In the genomic region with DNA sequence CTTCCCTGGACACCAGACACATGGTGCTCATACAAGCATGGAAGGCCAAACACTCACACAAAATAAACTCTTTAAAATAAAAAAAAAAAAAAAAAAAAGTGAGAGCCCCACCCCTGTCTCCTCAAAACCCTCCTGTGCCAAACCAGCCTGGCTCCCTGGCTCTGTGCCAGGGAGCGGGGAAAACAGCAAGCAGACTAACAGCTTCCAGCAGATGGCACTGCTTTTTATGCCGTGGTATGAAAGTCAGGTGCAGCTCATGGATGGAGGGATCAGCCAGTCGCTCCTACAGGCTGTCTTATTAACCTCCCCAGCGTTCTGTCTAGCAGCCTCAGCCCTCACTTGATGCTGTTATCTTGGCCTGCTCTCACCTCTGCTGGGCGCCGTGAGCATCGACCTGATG, we compare ENCODE assay signal across 10 mouse cellular contexts. TPM values are rescaled to one million over a fixed set of nuclear protein-coding genes. Genes with fewer than 3 reads are reported as not detected.
A peak's percentile ranks its signal among the peaks of the same experiment; 100 is the strongest.
DNase-seq lines count a peak whose midpoint lies in the region; ATAC-seq and TF ChIP-seq lines count a peak whose summit lies in the region.
"Had no signal": no experiment of that assay in that cellular context is flagged by ENCODE, and none has a peak within 500 bp of the region (broad histone marks: within the 10 kb centered on the region; RNA-seq: fewer than 3 reads in every experiment).

No protein-coding gene starts in this region.

- H3K79me2 ChIP-seq in liver, adult 2 months (ENCODE audit: control insufficient read depth, insufficient read depth, low read length) = peaks cover 9% of the 10 kb centered on the region; the same call in 1 of the 2 replicates

- H3K4me3 ChIP-seq in liver, adult 2 months (ENCODE audit: insufficient read depth, low read depth, low read length) = no peak overlapping the region
- no peak overlapping the region for H3K4me3 ChIP-seq in liver, embryonic 11.5 days (ENCODE audit: low read depth, low read length)
- no peak overlapping the region for H3K4me3 ChIP-seq in lung, embryonic 14.5 days (ENCODE audit: low read depth, low read length)
- H3K4me3 ChIP-seq: embryonic facial prominence, embryonic 13.5 days; neural tube, embryonic 12.5 days had no signal

- no peak overlapping the region for H3K4me2 ChIP-seq in liver, embryonic 11.5 days
- no peak overlapping the region for H3K4me2 ChIP-seq in lung, embryonic 14.5 days
- H3K4me2 ChIP-seq: embryonic facial prominence, embryonic 13.5 days; neural tube, embryonic 12.5 days had no signal

- H3K27ac ChIP-seq in liver, adult 2 months (replicated peaks; ENCODE audit: insufficient read depth, low read depth, low read length) = no peak overlapping the region
- H3K27ac ChIP-seq in liver, embryonic 11.5 days (ENCODE audit: low read depth, low read length) = no peak overlapping the region
- no peak overlapping the region for H3K27ac ChIP-seq in lung, embryonic 14.5 days (ENCODE audit: low read depth)
- H3K27ac ChIP-seq: embryonic facial prominence, embryonic 13.5 days; neural tube, embryonic 12.5 days had no signal

- no peak for ATAC-seq in liver, embryonic 11.5 days (replicated peaks; ENCODE audit: low FRiP score)
- ATAC-seq in lung, embryonic 14.5 days (ENCODE audit: insufficient read depth) = no peak

- peaks cover 5% of the 10 kb centered on the region; the same call in 1 of the 2 replicates for H3K4me1 ChIP-seq in liver, adult 2 months (ENCODE audit: control insufficient read depth, insufficient read depth, low read length)
- 0 out of 2 replicates have a peak, but pooled peaks cover 8% of the 10 kb centered on the region for H3K4me1 ChIP-seq in liver, embryonic 11.5 days (replicated peaks; ENCODE audit: control insufficient read depth, insufficient read depth, low read length)
- no peaks in the 10 kb centered on the region for H3K4me1 ChIP-seq in lung, embryonic 14.5 days (ENCODE audit: insufficient read depth)

- WGBS in liver, adult 2 months = 48% methylated on average over 7 of the region's 7 CpGs
- 81% methylated on average over 7 of the region's 7 CpGs for WGBS in liver, embryonic 11.5 days
- WGBS in lung, embryonic 14.5 days = 63% methylated on average over 7 of the region's 7 CpGs

- TF ChIP-seq POLR2A in liver, adult 2 months (IDR thresholded peaks at IDR 0.05; ENCODE audit: extremely low read depth, insufficient read depth, low read length) = no peak

- no peaks in the 10 kb centered on the region for H3K27me3 ChIP-seq in liver, adult 2 months (ENCODE audit: control insufficient read depth, insufficient read depth, low read length)
- H3K27me3 ChIP-seq in liver, embryonic 11.5 days (replicated peaks; ENCODE audit: control insufficient read depth, insufficient read depth, low read length) = no peaks in the 10 kb centered on the region
- no peaks in the 10 kb centered on the region for H3K27me3 ChIP-seq in lung, embryonic 14.5 days (ENCODE audit: insufficient read depth, low read length)
- H3K27me3 ChIP-seq: embryonic facial prominence, embryonic 13.5 days; neural tube, embryonic 12.5 days had no signal

- H3K9ac ChIP-seq in liver, adult 2 months (ENCODE audit: low read depth, low read length) = no peak overlapping the region
- no peak overlapping the region for H3K9ac ChIP-seq in liver, embryonic 11.5 days (ENCODE audit: low read depth, low read length)
- H3K9ac ChIP-seq in lung, embryonic 14.5 days = no peak overlapping the region
- H3K9ac ChIP-seq: embryonic facial prominence, embryonic 13.5 days; neural tube, embryonic 12.5 days had no signal

- DNase-seq in adrenal gland, adult (ENCODE audit: inconsistent age in 2 of 2, low spot score in 1 of 2) = peak; percentile 56 to 78
- no peak for DNase-seq in adrenal gland, adult 18-20 months (ENCODE audit: low spot score in 2 of 2)
- peak; percentile 57 for DNase-seq in liver, adult 2 months (ENCODE audit: extremely low read depth, low read depth, low spot score)
- DNase-seq in liver, embryonic 11.5 days (ENCODE audit: low spot score) = no peak
- DNase-seq in cerebellum, adult 9-10 months = peak; percentile 72
- DNase-seq in lung, embryonic 14.5 days = peak; percentile 80
- no peak for DNase-seq in spleen, postnatal 36 days (ENCODE audit: low spot score in 2 of 2)
- no peak for DNase-seq in urinary bladder, postnatal 10 days (ENCODE audit: low spot score)

- no peaks in the 10 kb centered on the region for H3K9me3 ChIP-seq in liver, embryonic 11.5 days (ENCODE audit: control insufficient read depth, low read length)
- H3K9me3 ChIP-seq in lung, embryonic 14.5 days (ENCODE audit: low read depth, low read length) = no peaks in the 10 kb centered on the region
- H3K9me3 ChIP-seq: embryonic facial prominence, embryonic 13.5 days; neural tube, embryonic 12.5 days had no signal

- no peaks in the 10 kb centered on the region; the same call in 1 of the 2 replicates for H3K36me3 ChIP-seq in liver, adult 2 months (ENCODE audit: control insufficient read depth, insufficient read depth, low read length)
- H3K36me3 ChIP-seq in liver, embryonic 11.5 days (ENCODE audit: control insufficient read depth, insufficient read depth, low read length) = peaks cover 36% of the 10 kb centered on the region
- H3K36me3 ChIP-seq in lung, embryonic 14.5 days (ENCODE audit: insufficient read depth) = peaks cover 55% of the 10 kb centered on the region

- peak; percentile 63 for TF ChIP-seq CTCF in liver, adult 2 months (IDR thresholded peaks at IDR 0.05; ENCODE audit: low read depth, low read length)
- TF ChIP-seq CTCF in lung, embryonic 14.5 days (IDR thresholded peaks at IDR 0.05; ENCODE audit: low read depth) = peak; percentile 52

RNA-seq across cellular contexts. Expression of gene Rrp7a, which starts 4.2 kb away (rescaled TPM):
- 100 to 1,000 TPM; 111 to 113 TPM for total RNA-seq in adrenal gland, adult 18-20 months (2021)
- total RNA-seq in liver, adult 2 months (2014; rRNA removed) = 9.1 and 19.3 TPM in 2 replicates
- polyA plus RNA-seq in liver, adult 2 months (2012; rRNA removed) = 44.1 and 44.7 TPM in 2 replicates
- polyA plus RNA-seq in liver, embryonic 11.5 days (2014; fragmentation: Nextera tagmentation; extraction: Ambion mirVana) = 71.1 and 77.6 TPM in 2 replicates
- 51.0 and 59.3 TPM in 2 replicates for polyA plus RNA-seq in lung, embryonic 14.5 days (2014; fragmentation: Nextera tagmentation; extraction: Ambion mirVana)

RNA-seq across cellular contexts. Expression of gene Serhl, which starts 29.1 kb away (rescaled TPM):
- 10 to 100 TPM; 47.9 to 53.1 TPM for total RNA-seq in adrenal gland, adult 18-20 months (2021)
- total RNA-seq in liver, adult 2 months (2014; rRNA removed) = 51.6 and 58.1 TPM in 2 replicates
- polyA plus RNA-seq in liver, adult 2 months (2012; rRNA removed) = 59.6 and 80.6 TPM in 2 replicates
- polyA plus RNA-seq in liver, embryonic 11.5 days (2014; fragmentation: Nextera tagmentation; extraction: Ambion mirVana) = 45.8 and 49.4 TPM in 2 replicates
- polyA plus RNA-seq in lung, embryonic 14.5 days (2014; fragmentation: Nextera tagmentation; extraction: Ambion mirVana) = 60.6 and 68.1 TPM in 2 replicates

RNA-seq across cellular contexts. Expression of gene Poldip3, which starts 30.8 kb away (rescaled TPM):
- total RNA-seq in adrenal gland, adult 18-20 months (2021) = 100 to 1,000 TPM in 1 of 2 experiments, 10 to 100 TPM in 1; 86.0 to 105 TPM
- total RNA-seq in liver, adult 2 months (2014; rRNA removed) = 21.6 and 24.8 TPM in 2 replicates
- polyA plus RNA-seq in liver, adult 2 months (2012; rRNA removed) = 25.5 and 34.6 TPM in 2 replicates
- 117 and 127 TPM in 2 replicates for polyA plus RNA-seq in liver, embryonic 11.5 days (2014; fragmentation: Nextera tagmentation; extraction: Ambion mirVana)
- 159 and 162 TPM in 2 replicates for polyA plus RNA-seq in lung, embryonic 14.5 days (2014; fragmentation: Nextera tagmentation; extraction: Ambion mirVana)

RNA-seq across cellular contexts. Expression of gene Cyb5r3, which starts 54.0 kb away (rescaled TPM):
- 100 to 1,000 TPM; 248 to 351 TPM for total RNA-seq in adrenal gland, adult 18-20 months (2021)
- 155 TPM in 2 replicates for total RNA-seq in liver, adult 2 months (2014; rRNA removed)
- 424 and 500 TPM in 2 replicates for polyA plus RNA-seq in liver, adult 2 months (2012; rRNA removed)
- 210 and 219 TPM in 2 replicates for polyA plus RNA-seq in liver, embryonic 11.5 days (2014; fragmentation: Nextera tagmentation; extraction: Ambion mirVana)
- 161 and 164 TPM in 2 replicates for polyA plus RNA-seq in lung, embryonic 14.5 days (2014; fragmentation: Nextera tagmentation; extraction: Ambion mirVana)

Comparison
In these comparisons a context has a peak if more than half of its experiments do, and no peak if none do; other contexts are left out.
1. DNase-seq: peak in adrenal gland, adult (2 of 2), liver, adult 2 months (single experiment), cerebellum, adult 9-10 months (single experiment) and lung, embryonic 14.5 days (single experiment); none in adrenal gland, adult 18-20 months (0 of 2), liver, embryonic 11.5 days (single experiment), spleen, postnatal 36 days (0 of 2) and urinary bladder, postnatal 10 days (single experiment).